Mouse (Mus musculus) testis, adult 2 months (tissue): ENCODE results near the gene 1700125H20Rik. TPM values are rescaled to one million over a fixed set of nuclear protein-coding genes. Genes with fewer than 3 reads are reported as not detected.

Experiments used
- H3K27ac ChIP-seq: fragments of 200-500 bp; 2 replicates; pipeline ENCODE4 v1.5.1; 2012; ENCODE audit warnings: low read depth, low read length; ENCODE audit not compliant: control insufficient read depth, insufficient read depth
- H3K27me3 ChIP-seq: fragments of 200-500 bp; 2 replicates; pipeline ENCODE4 v1.6.1; 2012; ENCODE audit warnings: mild to moderate bottlenecking, low read length, moderate library complexity; ENCODE audit not compliant: control insufficient read depth, insufficient read depth
- H3K36me3 ChIP-seq: fragments of 200-500 bp; 2 replicates; pipeline ENCODE4 v1.6.1; 2012; ENCODE audit warnings: mild to moderate bottlenecking, low read length; ENCODE audit not compliant: control insufficient read depth, insufficient read depth
- H3K4me1 ChIP-seq: fragments of 200-500 bp; 2 replicates; pipeline ENCODE4 v1.6.1; 2012; ENCODE audit warnings: low read length; ENCODE audit not compliant: control insufficient read depth, insufficient read depth
- H3K4me3 ChIP-seq: fragments of 200-500 bp; 2 replicates; pipeline ENCODE4 v1.5.1; 2012; ENCODE audit warnings: low read depth, mild to moderate bottlenecking, low read length, moderate library complexity, mixed read lengths; ENCODE audit not compliant: control insufficient read depth
- CTCF ChIP-seq: fragments of 200-500 bp; IDR thresholded peaks from 2 replicates; pipeline ENCODE4 v1.5.1; 2012; ENCODE audit warnings: low read depth, mild to moderate bottlenecking, inconsistent platforms, low read length, moderate library complexity; ENCODE audit not compliant: control insufficient read depth, insufficient read depth, insufficient replicate concordance
- POLR2A ChIP-seq: fragments of 200-500 bp; IDR thresholded peaks from 2 replicates; pipeline ENCODE4 v1.6.1; 2012; ENCODE audit warnings: low read depth, mild to moderate bottlenecking, inconsistent platforms, low read length, moderate library complexity; ENCODE audit not compliant: control insufficient read depth
- polyA plus RNA-seq: library from polyadenylated mRNA; depleted of rRNA; stranded (reverse); fragments of >200 nt; gene quantifications from 2 replicates; pipeline ENCODE4 v1.2.3, GENCODE M21; 2012; rRNA removed

The 1700125H20Rik gene
- polyA plus RNA-seq: 23.0 and 25.9 TPM in 2 replicates

- H3K36me3 ChIP-seq: no peaks in the 10 kb centered on the region
- peak within 1 kb of the TSS; percentile 80 for H3K27ac ChIP-seq
- no peaks in the 10 kb centered on the region for H3K27me3 ChIP-seq
- peaks cover 15% of the 10 kb centered on the region for H3K4me1 ChIP-seq
- TF ChIP-seq CTCF (peak; percentile 80; the same call in 1 of the 2 replicates), POLR2A (peak; percentile 39; the same call in 1 of the 2 replicates)
- peak within 1 kb of the TSS; percentile 91 for H3K4me3 ChIP-seq
Observed at GRCm38 (mm10) chr11:85170058-85170740, at the start of gene 1700125H20Rik. TSS of gene 1700125H20Rik (plus strand) at chr11:85170404.

GRCm38 (mm10) chr11:85122073-85122472 is 48.1 kb upstream of the 1700125H20Rik start:
- Histone ChIP-seq H3K4me1 (no peaks in the 10 kb centered on the region), H3K36me3 (no peaks in the 10 kb centered on the region), H3K4me3 (no peak overlapping the region), H3K27me3 (no peaks in the 10 kb centered on the region), H3K27ac (no peak overlapping the region)
- no peak for TF ChIP-seq CTCF
- no peak for TF ChIP-seq POLR2A

GRCm38 (mm10) chr11:85123267-85123992 is 46.8 kb upstream of the 1700125H20Rik start:
- H3K4me1 ChIP-seq: no peaks in the 10 kb centered on the region
- TF ChIP-seq POLR2A: no peak
- no peaks in the 10 kb centered on the region for H3K36me3 ChIP-seq
- no peak overlapping the region for H3K4me3 ChIP-seq
- no peak overlapping the region for H3K27ac ChIP-seq
- no peaks in the 10 kb centered on the region for H3K27me3 ChIP-seq

DNA sequence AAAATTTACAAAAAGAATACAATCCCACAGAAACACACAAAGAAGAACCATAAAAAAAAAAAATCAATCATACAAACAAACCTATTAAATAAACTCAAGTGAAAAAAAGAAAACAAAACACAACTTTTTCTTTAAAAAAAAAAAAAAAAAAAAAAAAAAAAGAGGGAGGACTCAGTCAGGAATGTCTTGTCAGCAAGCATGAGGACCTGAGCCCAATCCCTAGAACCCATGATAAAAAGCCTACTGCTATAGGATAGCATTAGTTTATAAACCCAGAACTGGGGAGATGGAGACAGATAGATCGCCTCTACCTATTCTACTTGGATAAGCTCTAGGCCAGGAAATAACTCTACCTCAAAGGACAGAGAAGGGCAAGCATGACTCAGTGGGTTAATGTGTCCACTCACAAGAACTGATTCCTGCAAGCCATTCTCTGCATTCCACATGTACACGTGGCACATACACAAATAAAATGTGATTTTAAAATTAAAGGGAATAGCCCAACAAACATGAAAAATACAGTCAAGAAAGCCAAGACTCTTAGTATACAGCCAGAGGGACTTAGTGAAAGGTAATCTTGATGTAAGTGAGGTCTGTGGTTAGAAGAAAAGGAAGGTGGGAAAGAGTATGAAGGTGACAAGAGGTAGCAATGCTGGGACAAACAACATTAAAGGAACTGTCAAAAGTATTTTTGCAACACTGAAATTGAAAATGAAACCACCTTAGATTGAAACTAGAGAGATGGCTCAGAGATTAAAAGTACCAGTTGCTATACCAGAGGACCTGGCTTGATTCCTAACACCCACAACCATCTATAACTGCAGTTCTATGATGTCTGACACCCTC is 43.7 kb upstream of the 1700125H20Rik start:
- TF ChIP-seq CTCF: no peak
- no peak for TF ChIP-seq POLR2A
- Histone ChIP-seq H3K36me3 (no peaks in the 10 kb centered on the region), H3K27ac (no peak overlapping the region), H3K4me3 (no peak overlapping the region), H3K4me1 (no peaks in the 10 kb centered on the region), H3K27me3 (no peaks in the 10 kb centered on the region)

GRCm38 (mm10) chr11:85128883-85129282 is 41.3 kb upstream of the 1700125H20Rik start:
- H3K27ac ChIP-seq: no peak overlapping the region
- H3K4me3 ChIP-seq: no peak overlapping the region
- no peaks in the 10 kb centered on the region for H3K27me3 ChIP-seq
- no peaks in the 10 kb centered on the region for H3K4me1 ChIP-seq
- TF ChIP-seq POLR2A (no peak), CTCF (no peak)
- H3K36me3 ChIP-seq: no peaks in the 10 kb centered on the region

DNA sequence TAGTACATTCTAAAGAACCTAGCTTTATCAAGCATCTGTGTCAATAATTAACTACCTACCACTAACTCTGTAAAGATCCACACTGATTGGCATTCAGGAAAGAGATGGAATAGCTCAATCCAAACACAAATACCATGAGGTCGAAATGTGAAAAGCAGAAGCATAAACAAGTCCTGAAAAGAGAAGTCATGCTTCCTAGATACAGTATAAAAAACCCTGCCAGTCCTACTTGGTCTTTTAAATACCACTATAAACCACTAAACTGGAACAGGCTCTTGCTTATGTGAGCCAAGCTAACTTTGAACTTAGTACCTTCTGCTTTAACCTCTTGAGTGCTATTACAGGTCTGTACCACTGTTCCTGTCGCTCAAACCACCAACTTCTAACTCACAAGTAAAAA is 38.7 kb upstream of the 1700125H20Rik start:
- Histone ChIP-seq H3K36me3 (no peaks in the 10 kb centered on the region), H3K4me1 (no peaks in the 10 kb centered on the region), H3K27ac (no peak overlapping the region), H3K4me3 (no peak overlapping the region), H3K27me3 (no peaks in the 10 kb centered on the region)
- TF ChIP-seq POLR2A (no peak), CTCF (no peak)

- H3K4me1 ChIP-seq: no peaks in the 10 kb centered on the region; the same call in none of the 2 replicates
Observed at GRCm38 (mm10) chr11:85138776-85139474, 31.3 kb upstream of the 1700125H20Rik start.

More at GRCm38 (mm10) chr11:85138776-85139474, 31.3 kb upstream of the 1700125H20Rik start:
- Histone ChIP-seq H3K27me3 (no peaks in the 10 kb centered on the region), H3K27ac (peak overlapping the region; percentile 91), H3K4me3 (peak overlapping the region; percentile 98), H3K36me3 (no peaks in the 10 kb centered on the region)
- TF ChIP-seq CTCF: no peak
- no peak for TF ChIP-seq POLR2A
